Mouse (Mus musculus) cerebellum, adult 2 months (tissue): ENCODE measurements at regions not wholly inside any gene's neighbourhood (a gene's known extent, or its start where the extent isn't known, plus 50 kb on each side); places are given as distances from the start of the nearest gene placed in this dataset.

Experiments
- CTCF ChIP-seq: fragments of 200-500 bp; IDR thresholded peaks from 2 replicates; pipeline ENCODE4 v1.5.1; 2011; ENCODE audit warnings: low read depth, mild to moderate bottlenecking, control low read depth, low read length, moderate library complexity, borderline replicate concordance; ENCODE audit not compliant: insufficient read depth
- POLR2A ChIP-seq: fragments of 200-500 bp; IDR thresholded peaks from 2 replicates; pipeline ENCODE4 v1.6.1; 2011; ENCODE audit warnings: low read length, control low read depth, borderline replicate concordance; ENCODE audit not compliant: insufficient read depth

DNA sequence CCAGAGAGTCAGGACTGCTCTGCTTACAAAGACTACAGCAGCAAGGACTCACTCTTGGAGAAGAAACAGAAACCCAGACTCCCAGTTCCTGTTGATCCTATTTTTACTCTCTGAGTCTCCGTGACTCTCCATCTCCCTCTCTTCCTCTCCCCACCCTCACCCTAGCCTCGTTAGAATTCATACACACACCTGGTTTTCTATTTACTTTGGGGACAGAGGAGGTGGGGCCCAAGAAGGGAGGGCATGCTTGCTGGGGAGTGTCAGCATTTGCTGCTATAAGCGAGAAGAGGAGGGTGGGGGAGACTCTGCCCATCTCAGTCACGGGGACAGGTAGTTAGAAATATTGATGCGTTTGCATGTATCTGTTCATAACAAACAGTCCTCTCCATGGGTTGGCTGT lies 129.6 kb upstream of the Runx1 start:
- TF ChIP-seq POLR2A = no peak
- no peak for TF ChIP-seq CTCF
